31 mouse cellular contexts compared by ENCODE assay signal in genomic region chr4:57770185-57770823, GRCm38 (mm10). TPM values are rescaled to one million over a fixed set of nuclear protein-coding genes. Genes with fewer than 3 reads are reported as not detected.
A peak's percentile ranks its signal among the peaks of the same experiment; 100 is the strongest.
DNase-seq lines count a peak whose midpoint lies in the region; ATAC-seq and TF ChIP-seq lines count a peak whose summit lies in the region.
"Had no signal": no experiment of that assay in that cellular context is flagged by ENCODE, and none has a peak within 500 bp of the region (broad histone marks: within the 10 kb centered on the region; RNA-seq: fewer than 3 reads in every experiment).

No protein-coding gene starts in this region.

- no peak for TF ChIP-seq EP300 in lung, postnatal 0 days (IDR thresholded peaks at IDR 0.05)

- no peak for TF ChIP-seq CTCF in embryonic fibroblast, embryonic 13.5 days (IDR thresholded peaks at IDR 0.05; ENCODE audit: borderline replicate concordance, insufficient read depth, low read length)
- no peak for TF ChIP-seq CTCF in lung, postnatal 0 days (IDR thresholded peaks at IDR 0.05)

- H3K9me3 ChIP-seq in lung, postnatal 0 days (ENCODE audit: low read length), result no peaks in the 10 kb centered on the region
- H3K9me3 ChIP-seq: embryonic facial prominence, embryonic 13.5 days; forebrain, embryonic 12.5 days; heart, embryonic 13.5 days; intestine, embryonic 15.5 days; limb, embryonic 12.5 days; lung, embryonic 15.5 days; megakaryocyte, embryonic 14.5 days; midbrain, embryonic 12.5 days; neural tube, embryonic 13.5 days had no signal

- no peak overlapping the region for H3K9ac ChIP-seq in lung, postnatal 0 days (replicated peaks; ENCODE audit: low read depth)
- H3K9ac ChIP-seq: embryonic facial prominence, embryonic 13.5 days; forebrain, embryonic 12.5 days; forebrain, postnatal 0 days; heart, embryonic 13.5 days; intestine, embryonic 15.5 days; limb, embryonic 12.5 days; lung, embryonic 15.5 days; midbrain, embryonic 12.5 days; neural tube, embryonic 13.5 days had no signal

- H3K4me1 ChIP-seq in embryonic fibroblast, embryonic 13.5 days (ENCODE audit: control insufficient read depth, insufficient read depth, low read length), result peaks cover 19% of the 10 kb centered on the region
- H3K4me1 ChIP-seq in lung, postnatal 0 days (ENCODE audit: insufficient read depth, low read depth, low read length), result no peaks in the 10 kb centered on the region

- no peak overlapping the region for H3K4me2 ChIP-seq in lung, postnatal 0 days (replicated peaks; ENCODE audit: low read depth, low read length)
- H3K4me2 ChIP-seq: embryonic facial prominence, embryonic 13.5 days; forebrain, embryonic 12.5 days; heart, embryonic 13.5 days; intestine, embryonic 15.5 days; limb, embryonic 12.5 days; lung, embryonic 15.5 days; midbrain, embryonic 12.5 days; neural tube, embryonic 13.5 days had no signal

- DNase-seq in 3134 (ENCODE audit: extremely low read depth, insufficient read length, low spot score) (peak; percentile 44), ES-CJ7 (ENCODE audit: low read depth, low spot score) (peak; percentile 87), WW6 (ENCODE audit: low read depth, low spot score) (peak; percentile 63)
- no peak for DNase-seq in lung, postnatal 0 days (ENCODE audit: low spot score)
- DNase-seq in kidney, postnatal 14 days, result no peak
- DNase-seq in lung, postnatal 4 days, result no peak
- DNase-seq: adrenal gland, postnatal 10 days; cerebellum, adult 11-12 months; cerebellum, adult 9-11 months; embryo, embryonic 11 days; forebrain, postnatal 0 days; heart, adult 2 months; heart, postnatal 10 days; kidney, adult 8-10 months; layer of hippocampus, adult 9-11 months; lung, postnatal 36 days had no signal

- H3K4me3 ChIP-seq in embryonic fibroblast, embryonic 13.5 days (ENCODE audit: insufficient read depth, low read length), result no peak overlapping the region
- no peak overlapping the region for H3K4me3 ChIP-seq in lung, postnatal 0 days (ENCODE audit: low read depth, low read length)
- H3K4me3 ChIP-seq: embryonic facial prominence, embryonic 13.5 days; erythroblast, embryonic 14.5 days; forebrain, embryonic 12.5 days; heart, adult 2 months; heart, embryonic 13.5 days; intestine, embryonic 15.5 days; left cerebral cortex, adult 2 months; limb, embryonic 12.5 days; lung, embryonic 15.5 days; megakaryocyte, embryonic 14.5 days; midbrain, embryonic 12.5 days; neural tube, embryonic 13.5 days had no signal

- no peaks in the 10 kb centered on the region for H3K27me3 ChIP-seq in lung, postnatal 0 days (replicated peaks; ENCODE audit: insufficient read depth, low read length)
- H3K27me3 ChIP-seq: embryonic facial prominence, embryonic 13.5 days; heart, embryonic 13.5 days; intestine, embryonic 15.5 days; limb, embryonic 12.5 days; lung, embryonic 15.5 days; midbrain, embryonic 12.5 days; neural tube, embryonic 13.5 days had no signal

- peak overlapping the region; percentile 60; the same call in 1 of the 2 replicates for H3K27ac ChIP-seq in embryonic fibroblast, embryonic 13.5 days (ENCODE audit: insufficient read depth, low read length)
- no peak overlapping the region for H3K27ac ChIP-seq in lung, postnatal 0 days (ENCODE audit: low read length)
- H3K27ac ChIP-seq: embryonic facial prominence, embryonic 13.5 days; forebrain, embryonic 12.5 days; heart, adult 2 months; heart, embryonic 13.5 days; intestine, embryonic 15.5 days; kidney, postnatal 0 days; left cerebral cortex, adult 2 months; limb, embryonic 12.5 days; lung, embryonic 15.5 days; midbrain, embryonic 12.5 days; neural tube, embryonic 13.5 days had no signal

- no peak for ATAC-seq in lung, postnatal 0 days
- ATAC-seq: CD4-positive, CD25-positive, alpha-beta regulatory T cell, adult 4 months; forebrain, postnatal 0 days; hindbrain, embryonic 16.5 days; intestine, embryonic 15.5 days had no signal

- no peaks in the 10 kb centered on the region for H3K36me3 ChIP-seq in lung, postnatal 0 days (ENCODE audit: insufficient read depth, low read length)
- H3K36me3 ChIP-seq: embryonic facial prominence, embryonic 13.5 days; forebrain, embryonic 12.5 days; heart, embryonic 13.5 days; intestine, embryonic 15.5 days; limb, embryonic 12.5 days; lung, embryonic 15.5 days; midbrain, embryonic 12.5 days; neural tube, embryonic 13.5 days had no signal

- TF ChIP-seq POLR2A in embryonic fibroblast, embryonic 13.5 days (IDR thresholded peaks at IDR 0.05; ENCODE audit: low read depth, low read length), result no peak

- 85% methylated on average over 4 of the region's 4 CpGs for WGBS in lung, postnatal 0 days

RNA-seq across cellular contexts. Expression of gene Akap2, which starts 52.8 kb away (rescaled TPM):
- polyA plus RNA-seq in embryonic fibroblast, embryonic 13.5 days (2011; ENCODE audit: insufficient read length, low read depth, missing spikeins), result 127 and 162 TPM in 2 replicates
- 112 and 126 TPM in 2 replicates for polyA plus RNA-seq in lung, postnatal 0 days (2015; fragmentation: Nextera tagmentation; extraction: Ambion mirVana)

Comparison
In these comparisons a context has a peak if more than half of its experiments do, and no peak if none do; other contexts are left out.
1. DNase-seq: peak in 3134 (single experiment), ES-CJ7 (single experiment) and WW6 (single experiment); none in lung, postnatal 0 days (single experiment), kidney, postnatal 14 days (single experiment) and lung, postnatal 4 days (0 of 2).